Mouse (Mus musculus) hindlimb bud, embryonic 11.5 days (tissue): Measurements from ENCODE around the gene Grk6.

ENCODE experiments used
- DNase-seq: peaks from one replicate; pipeline ENCODE4 v3.0.0-alpha.2; 2012; ENCODE audit warnings: low read depth, low spot score; ENCODE audit errors: extremely low spot score

Grk6 gene

GRCm38 (mm10) chr13:55483071-55483470, 38.2 kb downstream of the Grk6 start:
- DNase-seq, result no peak

GRCm38 (mm10) chr13:55483593-55483992, 38.7 kb downstream of the Grk6 start:
- DNase-seq, result no peak

GRCm38 (mm10) chr13:55484520-55485088, 39.7 kb downstream of the Grk6 start:
- DNase-seq, result no peak

- DNase-seq, result no peak
Observed at GRCm38 (mm10) chr13:55486029-55486794, 41.3 kb downstream of the Grk6 start.

GRCm38 (mm10) chr13:55486916-55487577, 42.2 kb downstream of the Grk6 start:
- no peak for DNase-seq

- no peak for DNase-seq
Observed at GRCm38 (mm10) chr13:55487578-55488498, 43.0 kb downstream of the Grk6 start, which contains the start of gene Dbn1. Dbn1 (minus strand) TSS chr13:55488111.

GRCm38 (mm10) chr13:55494257-55494656, 49.4 kb downstream of the Grk6 start:
- DNase-seq, result no peak

GRCm38 (mm10) chr13:55494883-55495621, 50.2 kb downstream of the Grk6 start:
- DNase-seq, result no peak

- no peak for DNase-seq
Observed at GRCm38 (mm10) chr13:55495702-55496101, 50.8 kb downstream of the Grk6 start.

- DNase-seq, result no peak
Observed at GRCm38 (mm10) chr13:55496661-55497060, 51.8 kb downstream of the Grk6 start.

- no peak for DNase-seq
Observed at GRCm38 (mm10) chr13:55498906-55499305, 54.0 kb downstream of the Grk6 start.

GRCm38 (mm10) chr13:55500575-55500974, 55.7 kb downstream of the Grk6 start:
- DNase-seq, result no peak

- DNase-seq, result no peak
Observed at GRCm38 (mm10) chr13:55502405-55502804, 57.5 kb downstream of the Grk6 start.

GRCm38 (mm10) chr13:55504390-55504789, 59.5 kb downstream of the Grk6 start:
- DNase-seq, result no peak

GRCm38 (mm10) chr13:55505810-55506209, 60.9 kb downstream of the Grk6 start:
- DNase-seq, result no peak

- DNase-seq, result no peak
Observed at GRCm38 (mm10) chr13:55506697-55507096, 61.8 kb downstream of the Grk6 start.

GRCm38 (mm10) chr13:55507877-55508276, 63.0 kb downstream of the Grk6 start:
- DNase-seq, result no peak

GRCm38 (mm10) chr13:55508531-55508930, 63.7 kb downstream of the Grk6 start:
- no peak for DNase-seq

- DNase-seq, result no peak
Observed at GRCm38 (mm10) chr13:55510332-55510667, 65.4 kb downstream of the Grk6 start.
